Mouse (Mus musculus) macrophage (primary cell): ENCODE results near the gene Kif21b. TPM values are rescaled to one million over a fixed set of nuclear protein-coding genes. Genes with fewer than 3 reads are reported as not detected.
A peak's percentile ranks its signal among the peaks of the same experiment; 100 is the strongest.

Experiments used
- H3K27ac ChIP-seq: fragments of 350-480 bp; formaldehyde crosslinking; 2 replicates; pipeline ENCODE4 v1.9.0; 2021
- H3K36me3 ChIP-seq: fragments of 350-480 bp; formaldehyde crosslinking; 2 replicates; pipeline ENCODE4 v1.9.0; 2021; ENCODE audit errors: inconsistent target
- H3K4me3 ChIP-seq: fragments of 350-480 bp; formaldehyde crosslinking; 2 replicates; pipeline ENCODE4 v1.9.0; 2021; ENCODE audit errors: inconsistent target
- H3K79me2 ChIP-seq: fragments of 350-480 bp; formaldehyde crosslinking; 2 replicates; pipeline ENCODE4 v1.9.0; 2021; ENCODE audit errors: inconsistent target
- WGBS: methylation state at CpG from one replicate; pipeline ENCODE4 v1.1.7; 2026; ENCODE audit warnings: inconsistent platforms; ENCODE audit not compliant: missing documents; 5-methylcytosine and 5-hydroxymethylcytosine counted together
- polyA plus RNA-seq: library from polyadenylated mRNA; stranded (reverse); fragments of 250-400 nt; gene quantifications from 3 replicates; pipeline ENCODE4 v1.2.4, GENCODE M21; 2018; ENCODE audit warnings: inconsistent platforms

Gene Kif21b
- polyA plus RNA-seq, 1 experiment from 2014 or later, result 7.3 TPM

- Histone ChIP-seq H3K36me3 (no peaks in the 10 kb centered on the region), H3K27ac (peak overlapping the region; percentile 93), H3K79me2 (peaks cover 62% of the 10 kb centered on the region), H3K4me3 (no peak overlapping the region)
- 0% methylated on average over 1 of the region's 1 CpGs for WGBS
Observed at GRCm38 (mm10) chr1:136135046-136135445, 3.9 kb downstream of the Kif21b start.

GRCm38 (mm10) chr1:136135777-136136444 lies 4.7 kb downstream of the Kif21b start:
- Histone ChIP-seq H3K79me2 (peaks cover 62% of the 10 kb centered on the region), H3K4me3 (no peak overlapping the region), H3K27ac (peak overlapping the region; percentile 93), H3K36me3 (no peaks in the 10 kb centered on the region)
- 64% methylated on average over 5 of the region's 6 CpGs for WGBS

GRCm38 (mm10) chr1:136136547-136136946 lies 5.4 kb downstream of the Kif21b start:
- no peak overlapping the region for H3K4me3 ChIP-seq
- peaks cover 62% of the 10 kb centered on the region for H3K79me2 ChIP-seq
- 86% methylated on average over 4 of the region's 4 CpGs for WGBS
- no peaks in the 10 kb centered on the region for H3K36me3 ChIP-seq
- H3K27ac ChIP-seq, result peak overlapping the region; percentile 93

GRCm38 (mm10) chr1:136137071-136137531 lies 5.9 kb downstream of the Kif21b start:
- no peak overlapping the region for H3K4me3 ChIP-seq
- H3K27ac ChIP-seq, result peak overlapping the region; percentile 93
- peaks cover 61% of the 10 kb centered on the region for H3K79me2 ChIP-seq
- 19% methylated on average over 7 of the region's 7 CpGs for WGBS
- no peaks in the 10 kb centered on the region for H3K36me3 ChIP-seq

GRCm38 (mm10) chr1:136137575-136137974 lies 6.4 kb downstream of the Kif21b start:
- peak overlapping the region; percentile 93 for H3K27ac ChIP-seq
- H3K4me3 ChIP-seq, result no peak overlapping the region
- peaks cover 61% of the 10 kb centered on the region for H3K79me2 ChIP-seq
- 6% methylated on average over 4 of the region's 4 CpGs for WGBS
- no peaks in the 10 kb centered on the region for H3K36me3 ChIP-seq

- Histone ChIP-seq H3K79me2 (peaks cover 61% of the 10 kb centered on the region), H3K36me3 (no peaks in the 10 kb centered on the region), H3K27ac (peak overlapping the region; percentile 93), H3K4me3 (no peak overlapping the region)
- WGBS, result 53% methylated on average over 10 of the region's 10 CpGs
Observed at GRCm38 (mm10) chr1:136138191-136138830, 7.1 kb downstream of the Kif21b start.

- peaks cover 64% of the 10 kb centered on the region for H3K79me2 ChIP-seq
- H3K4me3 ChIP-seq, result peak overlapping the region; percentile 27
- WGBS, result under 1% methylated on average over 30 of the region's 32 CpGs
- peak overlapping the region; percentile 93 for H3K27ac ChIP-seq
- peaks cover 4% of the 10 kb centered on the region; the same call in 1 of the 2 replicates for H3K36me3 ChIP-seq
Observed at GRCm38 (mm10) chr1:136139990-136140640, 8.9 kb downstream of the Kif21b start.

GRCm38 (mm10) chr1:136141176-136141950 lies 10.2 kb downstream of the Kif21b start:
- H3K36me3 ChIP-seq, result peaks cover 4% of the 10 kb centered on the region; the same call in 1 of the 2 replicates
- 0 out of 2 replicates have a peak overlapping the region, but pooled peaks have one; percentile 17 for H3K4me3 ChIP-seq
- 37% methylated on average over 11 of the region's 11 CpGs for WGBS
- peaks cover 52% of the 10 kb centered on the region for H3K79me2 ChIP-seq
- H3K27ac ChIP-seq, result peak overlapping the region; percentile 93

GRCm38 (mm10) chr1:136142336-136142735 lies 11.1 kb downstream of the Kif21b start:
- Histone ChIP-seq H3K36me3 (peaks cover 10% of the 10 kb centered on the region; the same call in 1 of the 2 replicates), H3K27ac (peak overlapping the region; percentile 93), H3K4me3 (no peak overlapping the region), H3K79me2 (peaks cover 46% of the 10 kb centered on the region)
- WGBS, result 94% methylated on average over 6 of the region's 6 CpGs

GRCm38 (mm10) chr1:136143514-136143913 lies 12.3 kb downstream of the Kif21b start:
- Histone ChIP-seq H3K79me2 (peaks cover 45% of the 10 kb centered on the region), H3K4me3 (no peak overlapping the region), H3K36me3 (peaks cover 21% of the 10 kb centered on the region; the same call in 1 of the 2 replicates), H3K27ac (no peak overlapping the region)
- 95% methylated on average over 10 of the region's 10 CpGs for WGBS

- WGBS, result 94% methylated on average over 8 of the region's 9 CpGs
- Histone ChIP-seq H3K36me3 (peaks cover 69% of the 10 kb centered on the region), H3K79me2 (peaks cover 2% of the 10 kb centered on the region; the same call in 1 of the 2 replicates), H3K27ac (no peak overlapping the region), H3K4me3 (no peak overlapping the region)
Observed at GRCm38 (mm10) chr1:136149702-136150101, 18.5 kb downstream of the Kif21b start.

GRCm38 (mm10) chr1:136151371-136151770 lies 20.2 kb downstream of the Kif21b start:
- no peaks in the 10 kb centered on the region for H3K79me2 ChIP-seq
- H3K27ac ChIP-seq, result no peak overlapping the region
- H3K4me3 ChIP-seq, result no peak overlapping the region
- WGBS, result 69% methylated on average over 4 of the region's 8 CpGs
- H3K36me3 ChIP-seq, result peaks cover 79% of the 10 kb centered on the region

GRCm38 (mm10) chr1:136156304-136156703 lies 25.1 kb downstream of the Kif21b start:
- Histone ChIP-seq H3K36me3 (peaks cover 78% of the 10 kb centered on the region), H3K79me2 (no peaks in the 10 kb centered on the region), H3K27ac (no peak overlapping the region), H3K4me3 (no peak overlapping the region)
- 95% methylated on average over 4 of the region's 4 CpGs for WGBS

- H3K79me2 ChIP-seq, result no peaks in the 10 kb centered on the region
- H3K36me3 ChIP-seq, result peaks cover 82% of the 10 kb centered on the region
- 88% methylated on average over 4 of the region's 4 CpGs for WGBS
- H3K4me3 ChIP-seq, result no peak overlapping the region
- no peak overlapping the region for H3K27ac ChIP-seq
Observed at GRCm38 (mm10) chr1:136156951-136157350, 25.8 kb downstream of the Kif21b start.
